Mouse (Mus musculus) E14TG2a.4 (cell line): Measurements from ENCODE around the gene Olfm2.

Source experiments
- CTCF ChIP-seq: conservative IDR thresholded peaks from 2 replicates; pipeline ENCODE4 v1.5.1; 2014; ENCODE audit warnings: low read length
- NANOG ChIP-seq: IDR thresholded peaks from 2 replicates; pipeline ENCODE4 v1.6.1; 2014; ENCODE audit warnings: borderline replicate concordance, low read length, mixed read lengths
- POU5F1 ChIP-seq: IDR thresholded peaks from 2 replicates; pipeline ENCODE4 v1.6.1; 2014; ENCODE audit warnings: low read length, borderline replicate concordance

DNA sequence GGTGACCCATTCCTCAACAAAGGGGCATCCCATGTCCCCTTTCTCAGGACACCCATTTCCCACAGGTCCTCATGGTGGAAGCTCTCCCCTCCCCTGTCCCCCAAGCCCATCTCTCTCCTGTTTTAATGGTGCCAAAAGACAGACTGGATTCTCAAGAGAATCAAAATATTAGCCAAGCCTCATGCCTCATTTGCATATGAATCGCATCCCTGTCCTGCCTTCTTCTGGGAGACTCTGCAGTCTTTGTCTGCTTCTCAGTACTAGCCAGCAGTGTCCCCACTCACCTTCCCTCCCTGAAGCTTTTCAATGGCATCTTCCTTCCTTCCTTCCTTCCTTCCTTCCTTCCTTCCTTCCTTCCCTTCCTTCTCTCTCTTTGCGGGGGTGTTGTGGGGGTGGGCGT is 1.5 kb upstream of the Olfm2 start:
- TF ChIP-seq CTCF, result no peak
- TF ChIP-seq NANOG, result no peak
- TF ChIP-seq POU5F1, result no peak; the same call in 1 of the 2 replicates
